Mouse (Mus musculus): ENCODE measurements around the gene Epo.

Epo gene

GRCm38 (mm10) chr5:137533117-137533827, at the start of gene Epo, which contains the start of gene Gnb2:
Gene Epo (minus strand): TSS chr5:137533242.
Gene Gnb2 (minus strand): TSS chr5:137533510.
- peak; percentile 100 for DNase-seq

GRCm38 (mm10) chr5:137582702-137583101, 49.7 kb upstream of the Epo start:
- DNase-seq = no peak

GRCm38 (mm10) chr5:137580246-137580645, 47.2 kb upstream of the Epo start:
- no peak for DNase-seq

GRCm38 (mm10) chr5:137574470-137574901, 41.4 kb upstream of the Epo start:
- peak; percentile 74 to 75 for DNase-seq

GRCm38 (mm10) chr5:137570691-137571586, 37.9 kb upstream of the Epo start:
- DNase-seq = no peak

- DNase-seq = no peak
Observed at GRCm38 (mm10) chr5:137570181-137570580, 37.1 kb upstream of the Epo start.

GRCm38 (mm10) chr5:137569665-137570064, 36.6 kb upstream of the Epo start, which contains the start of gene Tfr2:
Gene Tfr2 (plus strand): TSS chr5:137569840.
- DNase-seq = no peak

- no peak for DNase-seq
Observed at GRCm38 (mm10) chr5:137569031-137569430, 36.0 kb upstream of the Epo start.

- DNase-seq = no peak
Observed at GRCm38 (mm10) chr5:137568223-137568798, 35.3 kb upstream of the Epo start.

GRCm38 (mm10) chr5:137566416-137566815, 33.4 kb upstream of the Epo start:
- DNase-seq = no peak

- DNase-seq = no peak
Observed at GRCm38 (mm10) chr5:137565744-137566143, 32.7 kb upstream of the Epo start.

- no peak for DNase-seq
Observed at GRCm38 (mm10) chr5:137562965-137563364, 29.9 kb upstream of the Epo start.

- DNase-seq = no peak
Observed at GRCm38 (mm10) chr5:137561556-137561955, 28.5 kb upstream of the Epo start.

GRCm38 (mm10) chr5:137553898-137554297, 20.9 kb upstream of the Epo start:
- DNase-seq = peak in 1 of 2 experiments; percentile 45

GRCm38 (mm10) chr5:137553411-137553837, 20.4 kb upstream of the Epo start, which contains the start of gene Actl6b:
Gene Actl6b (plus strand): TSS chr5:137553517.
- DNase-seq = peak; percentile 99

GRCm38 (mm10) chr5:137553000-137553399, 20.0 kb upstream of the Epo start:
- DNase-seq = no peak

- peak; percentile 61 to 62 for DNase-seq
Observed at GRCm38 (mm10) chr5:137551119-137551518, 18.1 kb upstream of the Epo start.

GRCm38 (mm10) chr5:137549840-137550239, 16.8 kb upstream of the Epo start:
- no peak for DNase-seq

- DNase-seq = peak; percentile 56 to 66
Observed at GRCm38 (mm10) chr5:137545596-137545995, 12.6 kb upstream of the Epo start.

- no peak for DNase-seq
Observed at GRCm38 (mm10) chr5:137544926-137545325, 11.9 kb upstream of the Epo start.

- peak; percentile 92 to 95 for DNase-seq
Observed at GRCm38 (mm10) chr5:137541768-137542540, 8.9 kb upstream of the Epo start.

- no peak for DNase-seq
Observed at GRCm38 (mm10) chr5:137540991-137541390, 7.9 kb upstream of the Epo start.
